Mouse (Mus musculus) embryo, embryonic 10 days (tissue): ENCODE data around the gene Shisal2b.

ENCODE experiments used
- DNase-seq: peaks from one replicate; pipeline ENCODE4 v3.0.0-alpha.2; 2015; ENCODE audit warnings: low spot score

Gene Shisal2b

GRCm38 (mm10) chr13:104816635-104817571, 46.8 kb downstream of the Shisal2b start, which contains the start of gene Cwc27:
Gene Cwc27, minus strand, starts transcription at chr13:104817142.
- peak; percentile 89 for DNase-seq

GRCm38 (mm10) chr13:104816270-104816634, 47.4 kb downstream of the Shisal2b start:
- DNase-seq, result peak; percentile 23

- DNase-seq, result peak; percentile 74
Measured at GRCm38 (mm10) chr13:104805681-104806080, 58.0 kb downstream of the Shisal2b start.

GRCm38 (mm10) chr13:104799566-104800182, 64.0 kb downstream of the Shisal2b start:
- no peak for DNase-seq

GRCm38 (mm10) chr13:104799067-104799466, 64.6 kb downstream of the Shisal2b start:
- DNase-seq, result no peak
